Mouse (Mus musculus): ENCODE results near the gene Fnip2. TPM values are rescaled to one million over a fixed set of nuclear protein-coding genes. Genes with fewer than 3 reads are reported as not detected.

Fnip2 gene
- polyA plus RNA-seq, 1 experiment from 2014 or later, result 5.7 TPM

DNA sequence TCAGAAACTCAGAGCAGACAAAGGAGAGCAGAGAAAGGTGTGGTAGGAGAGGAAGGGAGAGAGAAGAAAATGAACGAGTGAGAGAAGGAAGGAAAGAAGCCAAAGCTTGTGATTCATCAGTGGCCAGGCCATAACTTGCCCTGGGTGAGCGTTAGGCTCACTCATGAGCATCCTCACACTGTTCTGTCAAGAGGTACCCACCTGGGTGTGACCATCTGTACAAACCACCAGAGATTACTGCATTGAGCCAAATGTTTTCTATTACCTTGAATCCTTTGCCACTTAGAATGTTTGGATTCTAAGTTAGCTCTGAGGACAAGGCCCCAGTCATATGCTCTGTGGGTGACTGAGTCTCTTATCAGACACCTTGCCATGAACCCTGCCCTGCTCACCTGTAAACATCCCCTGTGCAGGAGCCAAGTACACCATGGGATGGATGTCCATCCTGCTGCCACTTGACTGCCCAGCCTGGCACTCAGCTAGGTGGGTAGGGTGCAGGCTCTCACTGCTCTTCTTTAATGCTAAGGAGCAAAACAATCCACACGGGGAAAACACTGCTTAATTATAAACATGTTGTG, 29.9 kb downstream of the Fnip2 start:
- Histone ChIP-seq H3K4me2 (ENCODE audit: low read length) (no peak overlapping the region), H3K27ac (ENCODE audit: low read length) (no peak overlapping the region), H3K4me3 (replicated peaks; ENCODE audit: low read length) (no peak overlapping the region), H3K4me1 (replicated peaks; ENCODE audit: control insufficient read depth, insufficient read depth, low read length) (no peaks in the 10 kb centered on the region), H3K9me3 (ENCODE audit: control insufficient read depth, low read length) (no peaks in the 10 kb centered on the region), H3K27me3 (replicated peaks; ENCODE audit: control insufficient read depth, insufficient read depth, low read length) (no peaks in the 10 kb centered on the region), H3K36me3 (ENCODE audit: control insufficient read depth, insufficient read depth) (no peaks in the 10 kb centered on the region), H3K9ac (replicated peaks; ENCODE audit: low read depth, low read length) (no peak overlapping the region)
- ATAC-seq, result no peak
- WGBS, result 91% methylated on average over 3 of the region's 3 CpGs

DNA sequence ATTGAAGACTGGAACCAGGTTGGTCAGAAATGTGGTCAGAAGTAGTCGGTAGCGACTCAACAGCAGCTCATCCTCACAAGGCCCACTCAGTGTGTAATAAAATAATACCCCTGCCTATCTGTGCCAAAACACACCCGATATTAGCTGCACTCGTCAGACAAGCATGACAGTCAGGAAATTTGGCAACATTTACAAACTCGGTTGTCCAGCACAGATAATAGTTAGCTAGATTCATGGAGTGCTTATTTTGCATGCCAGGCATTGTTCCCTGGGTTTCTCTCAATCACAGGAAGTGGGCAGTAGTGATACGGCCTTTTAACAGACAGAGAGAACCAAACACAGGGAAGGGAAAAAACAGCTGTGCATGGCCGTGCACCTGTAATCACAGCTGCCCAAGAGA, 30.6 kb downstream of the Fnip2 start:
- H3K27me3 ChIP-seq (replicated peaks; ENCODE audit: control insufficient read depth, insufficient read depth, low read length), result no peaks in the 10 kb centered on the region

GRCm38 (mm10) chr3:79531581-79532271, 35.9 kb downstream of the Fnip2 start:
- Histone ChIP-seq H3K9ac (replicated peaks; ENCODE audit: low read depth, low read length) (no peak overlapping the region), H3K4me1 (replicated peaks; ENCODE audit: control insufficient read depth, insufficient read depth, low read length) (0 out of 2 replicates have a peak, but pooled peaks cover 5% of the 10 kb centered on the region), H3K9me3 (ENCODE audit: control insufficient read depth, low read length) (no peaks in the 10 kb centered on the region), H3K36me3 (ENCODE audit: control insufficient read depth, insufficient read depth) (no peaks in the 10 kb centered on the region), H3K4me2 (ENCODE audit: low read length) (no peak overlapping the region), H3K27ac (ENCODE audit: low read length) (no peak overlapping the region), H3K27me3 (replicated peaks; ENCODE audit: control insufficient read depth, insufficient read depth, low read length) (no peaks in the 10 kb centered on the region), H3K4me3 (replicated peaks; ENCODE audit: low read length) (no peak overlapping the region)
- 74% methylated on average over 9 of the region's 9 CpGs for WGBS
- ATAC-seq, result no peak

More for the DNA sequence above, 30.6 kb downstream of the Fnip2 start:
- no peaks in the 10 kb centered on the region for H3K9me3 ChIP-seq (ENCODE audit: control insufficient read depth, low read length)
- H3K4me2 ChIP-seq (ENCODE audit: low read length), result no peak overlapping the region
- H3K27ac ChIP-seq (ENCODE audit: low read length), result no peak overlapping the region
- 82% methylated on average over 7 of the region's 7 CpGs for WGBS
- H3K9ac ChIP-seq (replicated peaks; ENCODE audit: low read depth, low read length), result no peak overlapping the region
- ATAC-seq, result no peak
- H3K36me3 ChIP-seq (ENCODE audit: control insufficient read depth, insufficient read depth), result no peaks in the 10 kb centered on the region
- H3K4me3 ChIP-seq (replicated peaks; ENCODE audit: low read length), result no peak overlapping the region
- no peaks in the 10 kb centered on the region for H3K4me1 ChIP-seq (replicated peaks; ENCODE audit: control insufficient read depth, insufficient read depth, low read length)

DNA sequence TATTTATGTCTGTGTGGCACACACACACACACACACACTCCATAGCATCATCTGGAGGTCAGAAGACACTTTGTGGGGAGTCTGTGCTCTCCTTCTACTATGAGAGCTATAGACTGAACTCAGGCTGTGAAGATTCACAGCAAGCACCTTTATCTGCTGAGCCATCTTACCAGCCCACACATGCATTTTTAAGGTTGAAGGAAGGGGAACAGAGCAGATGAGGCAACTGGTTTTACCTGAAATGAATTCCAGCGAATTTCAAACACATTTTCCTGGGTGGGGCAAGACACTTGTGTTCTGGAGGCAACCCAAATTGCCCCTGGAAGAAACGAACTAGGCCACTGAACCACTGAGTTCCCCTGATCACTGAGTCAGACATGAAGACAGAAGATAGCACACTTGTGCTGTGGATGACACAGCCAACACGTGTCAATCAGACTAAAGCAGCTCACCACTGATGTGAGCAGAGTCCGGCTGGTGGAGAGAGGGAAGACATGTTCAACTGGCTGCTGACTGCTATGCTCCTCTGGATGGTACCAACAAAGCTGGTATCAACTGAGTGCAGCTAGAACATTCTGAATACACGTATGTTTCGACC, 38.0 kb downstream of the Fnip2 start:
- Histone ChIP-seq H3K27ac (ENCODE audit: low read length) (no peak overlapping the region), H3K9ac (replicated peaks; ENCODE audit: low read depth, low read length) (no peak overlapping the region), H3K9me3 (ENCODE audit: control insufficient read depth, low read length) (no peaks in the 10 kb centered on the region), H3K4me3 (replicated peaks; ENCODE audit: low read length) (no peak overlapping the region), H3K4me2 (ENCODE audit: low read length) (no peak overlapping the region), H3K27me3 (replicated peaks; ENCODE audit: control insufficient read depth, insufficient read depth, low read length) (no peaks in the 10 kb centered on the region), H3K36me3 (ENCODE audit: control insufficient read depth, insufficient read depth) (no peaks in the 10 kb centered on the region), H3K4me1 (replicated peaks; ENCODE audit: control insufficient read depth, insufficient read depth, low read length) (0 out of 2 replicates have a peak, but pooled peaks cover 5% of the 10 kb centered on the region)
- 85% methylated on average over 6 of the region's 6 CpGs for WGBS
- ATAC-seq, result no peak

- Histone ChIP-seq H3K27ac (ENCODE audit: low read length) (no peak overlapping the region), H3K27me3 (replicated peaks; ENCODE audit: control insufficient read depth, insufficient read depth, low read length) (no peaks in the 10 kb centered on the region), H3K4me1 (replicated peaks; ENCODE audit: control insufficient read depth, insufficient read depth, low read length) (0 out of 2 replicates have a peak, but pooled peaks cover 5% of the 10 kb centered on the region), H3K36me3 (ENCODE audit: control insufficient read depth, insufficient read depth) (no peaks in the 10 kb centered on the region), H3K4me2 (ENCODE audit: low read length) (no peak overlapping the region), H3K9me3 (ENCODE audit: control insufficient read depth, low read length) (no peaks in the 10 kb centered on the region), H3K9ac (replicated peaks; ENCODE audit: low read depth, low read length) (no peak overlapping the region), H3K4me3 (replicated peaks; ENCODE audit: low read length) (no peak overlapping the region)
- WGBS, result 36% methylated on average over 8 of the region's 8 CpGs
- no peak for ATAC-seq
These were observed 39.1 kb downstream of the Fnip2 start for GRCm38 (mm10) chr3:79528451-79528850.

DNA sequence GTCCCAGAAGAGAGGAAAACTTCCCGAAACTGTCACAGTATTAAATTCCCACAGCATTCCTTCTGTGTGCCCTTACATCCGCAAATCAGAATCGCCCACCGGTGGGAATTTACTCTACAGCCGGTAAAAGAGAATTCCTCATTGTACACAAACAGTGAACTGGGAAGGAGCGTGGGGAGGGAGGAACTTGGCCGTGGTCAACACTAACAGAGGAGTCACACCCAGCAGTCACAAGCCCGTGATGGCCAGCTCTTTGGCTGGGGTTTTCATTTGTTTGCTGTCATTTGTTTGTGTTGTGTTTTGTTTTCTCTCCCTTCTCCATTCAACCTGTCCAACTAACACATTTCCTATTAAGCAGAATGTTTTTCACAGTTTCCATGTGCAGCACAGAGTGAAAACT, 39.7 kb downstream of the Fnip2 start:
- no peaks in the 10 kb centered on the region for H3K9me3 ChIP-seq (ENCODE audit: control insufficient read depth, low read length)
- WGBS, result 40% methylated on average over 8 of the region's 8 CpGs
- H3K4me2 ChIP-seq (ENCODE audit: low read length), result no peak overlapping the region
- H3K4me1 ChIP-seq (replicated peaks; ENCODE audit: control insufficient read depth, insufficient read depth, low read length), result 0 out of 2 replicates have a peak, but pooled peaks cover 5% of the 10 kb centered on the region
- H3K4me3 ChIP-seq (replicated peaks; ENCODE audit: low read length), result no peak overlapping the region
- H3K27ac ChIP-seq (ENCODE audit: low read length), result no peak overlapping the region
- no peak overlapping the region for H3K9ac ChIP-seq (replicated peaks; ENCODE audit: low read depth, low read length)
- H3K36me3 ChIP-seq (ENCODE audit: control insufficient read depth, insufficient read depth), result no peaks in the 10 kb centered on the region
- no peak for ATAC-seq
- no peaks in the 10 kb centered on the region for H3K27me3 ChIP-seq (replicated peaks; ENCODE audit: control insufficient read depth, insufficient read depth, low read length)

DNA sequence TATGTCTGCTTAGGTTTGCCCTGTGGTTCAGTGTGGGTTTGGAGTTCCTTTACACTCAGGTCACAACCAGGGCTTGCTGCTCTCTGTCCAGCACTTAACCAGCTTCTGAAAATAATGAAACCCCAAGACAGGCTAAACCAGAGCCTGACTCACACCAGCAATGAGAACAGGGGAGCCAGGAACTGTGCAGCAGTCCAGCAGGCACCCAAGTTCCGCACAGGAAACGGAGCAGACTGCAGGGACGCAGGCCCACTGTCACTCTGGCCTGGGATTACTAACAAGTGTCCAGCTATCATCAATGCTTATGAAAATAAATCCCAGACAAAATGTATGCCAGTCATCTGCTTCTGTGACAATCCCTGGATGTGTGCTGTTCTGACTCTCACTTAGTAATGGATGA, 40.1 kb downstream of the Fnip2 start:
- Histone ChIP-seq H3K9me3 (ENCODE audit: control insufficient read depth, low read length) (no peaks in the 10 kb centered on the region), H3K4me3 (replicated peaks; ENCODE audit: low read length) (no peak overlapping the region), H3K27ac (ENCODE audit: low read length) (no peak overlapping the region), H3K9ac (replicated peaks; ENCODE audit: low read depth, low read length) (no peak overlapping the region), H3K4me1 (replicated peaks; ENCODE audit: control insufficient read depth, insufficient read depth, low read length) (0 out of 2 replicates have a peak, but pooled peaks cover 5% of the 10 kb centered on the region), H3K4me2 (ENCODE audit: low read length) (no peak overlapping the region), H3K36me3 (ENCODE audit: control insufficient read depth, insufficient read depth) (no peaks in the 10 kb centered on the region), H3K27me3 (replicated peaks; ENCODE audit: control insufficient read depth, insufficient read depth, low read length) (no peaks in the 10 kb centered on the region)
- ATAC-seq, result no peak
- WGBS, result 85% methylated on average over 3 of the region's 3 CpGs

DNA sequence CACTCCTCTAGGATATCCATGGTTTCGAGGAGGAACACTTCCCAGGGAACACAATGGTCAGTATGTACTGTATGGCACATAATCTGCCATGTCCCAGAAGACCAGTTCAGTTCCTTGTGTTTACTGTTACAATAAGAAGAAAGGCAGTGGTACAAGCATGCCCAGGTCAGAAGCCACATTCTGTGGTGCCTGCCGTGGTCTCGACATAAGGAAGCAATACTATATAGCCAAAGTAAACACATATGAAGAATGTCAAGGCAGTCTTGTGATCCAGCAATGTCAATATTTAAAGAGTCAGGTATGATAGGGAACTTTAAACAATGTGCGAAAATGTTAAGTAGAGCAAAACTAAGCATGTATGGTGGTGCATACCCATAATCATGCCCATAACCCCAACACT, 44.2 kb downstream of the Fnip2 start:
- no peak overlapping the region for H3K27ac ChIP-seq (ENCODE audit: low read length)
- H3K4me1 ChIP-seq (replicated peaks; ENCODE audit: control insufficient read depth, insufficient read depth, low read length), result peaks cover 14% of the 10 kb centered on the region; the same call in 1 of the 2 replicates
- WGBS, result 91% methylated on average over 4 of the region's 4 CpGs
- H3K9me3 ChIP-seq (ENCODE audit: control insufficient read depth, low read length), result no peaks in the 10 kb centered on the region
- no peak overlapping the region for H3K9ac ChIP-seq (replicated peaks; ENCODE audit: low read depth, low read length)
- H3K4me3 ChIP-seq (replicated peaks; ENCODE audit: low read length), result no peak overlapping the region
- H3K36me3 ChIP-seq (ENCODE audit: control insufficient read depth, insufficient read depth), result no peaks in the 10 kb centered on the region
- H3K4me2 ChIP-seq (ENCODE audit: low read length), result no peak overlapping the region
- H3K27me3 ChIP-seq (replicated peaks; ENCODE audit: control insufficient read depth, insufficient read depth, low read length), result no peaks in the 10 kb centered on the region
- ATAC-seq, result no peak

DNA sequence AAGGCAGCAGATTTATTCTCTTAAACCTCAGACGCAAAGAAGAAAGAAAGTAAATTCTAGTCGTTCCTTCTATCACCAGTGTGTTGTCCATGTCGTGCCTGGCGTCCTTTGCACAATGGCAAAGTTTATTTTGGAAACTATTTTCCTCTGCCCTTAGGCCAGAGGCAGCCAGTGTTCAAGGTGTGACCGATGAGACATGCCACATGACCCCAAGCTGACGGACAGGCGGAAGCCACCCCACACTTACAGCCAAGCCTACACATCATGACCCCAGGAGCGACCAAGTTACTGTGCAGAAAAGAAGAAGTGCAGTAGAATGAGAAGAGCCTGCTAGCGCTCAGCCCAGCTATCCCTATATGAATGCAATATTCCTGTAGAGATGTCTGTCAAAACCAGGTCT, 47.7 kb downstream of the Fnip2 start:
- no peak overlapping the region for H3K4me2 ChIP-seq (ENCODE audit: low read length)
- H3K9ac ChIP-seq (replicated peaks; ENCODE audit: low read depth, low read length), result no peak overlapping the region
- H3K27me3 ChIP-seq (replicated peaks; ENCODE audit: control insufficient read depth, insufficient read depth, low read length), result no peaks in the 10 kb centered on the region
- H3K4me3 ChIP-seq (replicated peaks; ENCODE audit: low read length), result no peak overlapping the region
- no peak overlapping the region for H3K27ac ChIP-seq (ENCODE audit: low read length)
- H3K36me3 ChIP-seq (ENCODE audit: control insufficient read depth, insufficient read depth), result no peaks in the 10 kb centered on the region
- no peaks in the 10 kb centered on the region for H3K9me3 ChIP-seq (ENCODE audit: control insufficient read depth, low read length)
- no peak for ATAC-seq
- WGBS, result 83% methylated on average over 9 of the region's 9 CpGs
- H3K4me1 ChIP-seq (replicated peaks; ENCODE audit: control insufficient read depth, insufficient read depth, low read length), result peaks cover 17% of the 10 kb centered on the region; the same call in 1 of the 2 replicates
